Mouse (Mus musculus) stomach, embryonic 14.5 days (tissue): ENCODE measurements around the gene Myo1h. TPM values are rescaled to one million over a fixed set of nuclear protein-coding genes. Genes with fewer than 3 reads are reported as not detected.

Source experiments
- ATAC-seq: fragments of 200-750 bp; cut with Nextera tagmentation; 2 replicates; pipeline ENCODE4 v1.8.0; 2017; ENCODE audit warnings: low read depth, moderate TSS enrichment; ENCODE audit not compliant: insufficient number of reproducible peaks, insufficient read depth, low FRiP score
- H3K27ac ChIP-seq: fragments of 300-500 bp; sonication (generic); 2 replicates; pipeline ENCODE4 v1.5.1; 2014; ENCODE audit warnings: mild to moderate bottlenecking, low read length, moderate library complexity, mixed read lengths
- H3K27me3 ChIP-seq: fragments of 300-500 bp; sonication (generic); 2 replicates; pipeline ENCODE4 v1.6.1; 2014; ENCODE audit warnings: low read length, control low read depth, mixed read lengths; ENCODE audit not compliant: control insufficient read depth, insufficient read depth
- H3K36me3 ChIP-seq: fragments of 300-500 bp; sonication (generic); 2 replicates; pipeline ENCODE4 v1.6.1; 2014; ENCODE audit warnings: mild to moderate bottlenecking, control low read depth, low read length, moderate library complexity, mixed read lengths; ENCODE audit not compliant: control insufficient read depth, insufficient read depth
- H3K4me1 ChIP-seq: fragments of 300-500 bp; sonication (generic); 2 replicates; pipeline ENCODE4 v1.6.1; 2014; ENCODE audit warnings: low read length, control low read depth, mixed read lengths; ENCODE audit not compliant: control insufficient read depth, insufficient read depth
- H3K4me2 ChIP-seq: fragments of 300-500 bp; sonication (generic); replicated peaks from 2 replicates; pipeline ENCODE4 v1.6.1; 2014; ENCODE audit warnings: low read depth, low read length, control low read depth
- H3K4me3 ChIP-seq: fragments of 300-500 bp; sonication (generic); 2 replicates; pipeline ENCODE4 v1.5.1; 2014; ENCODE audit warnings: low read depth, low read length, control low read depth
- H3K9ac ChIP-seq: fragments of 300-500 bp; sonication (generic); replicated peaks from 2 replicates; pipeline ENCODE4 v1.6.1; 2014; ENCODE audit warnings: low read depth, mild to moderate bottlenecking, control low read depth, low read length, moderate library complexity, mixed read lengths
- H3K9me3 ChIP-seq: fragments of 300-500 bp; sonication (generic); 2 replicates; pipeline ENCODE4 v1.6.1; 2016; ENCODE audit warnings: low read depth, low read length, control low read depth; ENCODE audit not compliant: control insufficient read depth
- WGBS: fragments of 180-500 bp; shearing (Covaris S2); extraction: QIAGEN DNeasy Blood & Tissue Kit; methylation state at CpG from one replicate; pipeline ENCODE4 v1.1.7; 2014; 5-methylcytosine and 5-hydroxymethylcytosine counted together
- polyA plus RNA-seq: library from polyadenylated mRNA; unstranded; fragments of >200 nt; fragmentation: Nextera tagmentation; extraction: Ambion mirVana; gene quantifications from 2 replicates; pipeline ENCODE4 v1.2.1, GENCODE M21; 2014

Gene Myo1h
- 5.2 and 5.6 TPM in 2 replicates for polyA plus RNA-seq

GRCm38 (mm10) chr5:114288874-114289273, at the start of gene Myo1h:
Myo1h (plus strand) TSS chr5:114289166.
- Histone ChIP-seq H3K4me2 (no peak within 1 kb of the TSS), H3K36me3 (no peaks in the 10 kb centered on the region), H3K9ac (no peak within 1 kb of the TSS), H3K9me3 (no peaks in the 10 kb centered on the region), H3K27me3 (no peaks in the 10 kb centered on the region), H3K27ac (no peak within 1 kb of the TSS), H3K4me1 (no peaks in the 10 kb centered on the region), H3K4me3 (no peak within 1 kb of the TSS)
- 37% methylated on average over 13 of the region's 13 CpGs for WGBS
- no peak for ATAC-seq

DNA sequence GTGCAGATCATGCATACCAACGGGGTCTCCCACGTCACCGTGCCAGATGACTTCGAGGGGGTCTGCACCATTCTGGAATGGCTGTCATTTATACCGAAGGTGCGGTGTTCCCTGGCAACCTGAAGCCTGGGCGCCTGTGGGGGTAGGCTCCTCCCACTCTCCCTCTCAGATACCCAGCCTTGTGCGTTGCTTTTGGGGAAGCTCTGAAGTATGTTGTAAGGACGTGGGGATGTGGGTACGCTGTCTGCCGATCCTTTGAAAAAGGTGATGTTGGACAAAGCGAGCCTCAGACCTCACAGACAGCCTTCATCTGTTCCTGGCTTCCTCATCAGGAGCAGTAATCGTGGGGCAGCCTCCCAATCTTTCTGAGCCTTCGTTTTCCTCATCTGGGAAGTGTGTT, 49.2 kb upstream of the Myo1h start:
- H3K36me3 ChIP-seq, result no peaks in the 10 kb centered on the region
- H3K27ac ChIP-seq, result no peak overlapping the region
- no peaks in the 10 kb centered on the region for H3K4me1 ChIP-seq
- H3K27me3 ChIP-seq, result no peaks in the 10 kb centered on the region
- H3K4me2 ChIP-seq, result no peak overlapping the region
- H3K9me3 ChIP-seq, result no peaks in the 10 kb centered on the region
- no peak overlapping the region for H3K9ac ChIP-seq
- H3K4me3 ChIP-seq, result no peak overlapping the region
- WGBS, result 48% methylated on average over 14 of the region's 14 CpGs
- no peak for ATAC-seq

DNA sequence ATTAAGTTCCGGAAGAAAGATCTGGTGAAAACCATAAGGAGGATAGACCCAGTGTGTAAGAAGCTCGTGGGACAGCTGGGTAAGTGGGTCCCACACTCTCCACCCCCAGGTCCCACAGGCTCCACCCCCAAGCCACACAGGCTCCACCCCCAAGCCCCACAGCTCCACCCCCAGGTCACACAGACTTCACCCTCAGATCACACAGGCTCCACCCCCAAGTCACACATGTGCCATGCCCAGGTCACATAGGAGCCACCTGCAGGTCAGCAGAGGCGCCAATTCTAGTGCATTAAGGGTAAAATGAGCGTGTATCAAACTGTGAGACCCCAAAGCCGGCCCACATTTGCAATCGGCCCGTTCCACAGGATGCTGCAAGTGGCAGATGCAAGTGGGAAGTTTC, 42.5 kb upstream of the Myo1h start:
- H3K9me3 ChIP-seq, result no peaks in the 10 kb centered on the region
- H3K36me3 ChIP-seq, result no peaks in the 10 kb centered on the region
- H3K27me3 ChIP-seq, result no peaks in the 10 kb centered on the region
- no peak overlapping the region for H3K9ac ChIP-seq
- 79% methylated on average over 7 of the region's 7 CpGs for WGBS
- no peak overlapping the region for H3K4me2 ChIP-seq
- H3K4me3 ChIP-seq, result no peak overlapping the region
- ATAC-seq, result no peak
- no peak overlapping the region for H3K27ac ChIP-seq
- peaks cover 4% of the 10 kb centered on the region; the same call in 1 of the 2 replicates for H3K4me1 ChIP-seq

- no peak overlapping the region for H3K27ac ChIP-seq
- H3K4me2 ChIP-seq, result peak overlapping the region; percentile 27; the same call in 1 of the 2 replicates
- no peaks in the 10 kb centered on the region for H3K27me3 ChIP-seq
- H3K36me3 ChIP-seq, result no peaks in the 10 kb centered on the region
- ATAC-seq, result peak; percentile 51
- WGBS, result 16% methylated on average over 14 of the region's 14 CpGs
- H3K9me3 ChIP-seq, result no peaks in the 10 kb centered on the region
- no peak overlapping the region for H3K9ac ChIP-seq
- no peak overlapping the region for H3K4me3 ChIP-seq
- H3K4me1 ChIP-seq, result peaks cover 4% of the 10 kb centered on the region; the same call in 1 of the 2 replicates
Measured at GRCm38 (mm10) chr5:114248174-114248589, 40.8 kb upstream of the Myo1h start.

GRCm38 (mm10) chr5:114259495-114259894, 29.5 kb upstream of the Myo1h start:
- no peak overlapping the region for H3K4me2 ChIP-seq
- H3K9me3 ChIP-seq, result no peaks in the 10 kb centered on the region
- WGBS, result 73% methylated on average over 10 of the region's 10 CpGs
- H3K27me3 ChIP-seq, result no peaks in the 10 kb centered on the region
- H3K9ac ChIP-seq, result no peak overlapping the region
- no peak overlapping the region for H3K4me3 ChIP-seq
- H3K27ac ChIP-seq, result no peak overlapping the region
- ATAC-seq, result no peak
- no peaks in the 10 kb centered on the region for H3K36me3 ChIP-seq
- H3K4me1 ChIP-seq, result no peaks in the 10 kb centered on the region

DNA sequence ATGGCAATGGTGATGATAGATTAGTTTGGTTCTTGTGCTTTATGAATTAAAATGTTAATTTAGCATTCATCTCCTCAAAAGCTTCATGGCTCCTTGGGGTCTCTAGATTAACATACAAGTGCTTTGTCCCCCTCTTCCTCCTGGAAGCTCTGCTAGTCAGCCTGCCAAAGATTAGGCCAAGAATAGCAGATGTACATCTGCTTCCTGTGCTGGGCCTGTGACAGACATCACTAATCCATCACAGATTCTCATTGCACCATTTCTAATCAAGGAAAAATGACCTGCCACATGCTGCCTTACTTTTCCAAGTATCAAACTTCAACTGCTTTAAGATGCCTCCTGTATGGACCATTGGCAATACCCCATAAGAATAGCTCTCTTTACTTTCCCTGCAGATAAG, 27.5 kb upstream of the Myo1h start:
- ATAC-seq, result no peak
- no peaks in the 10 kb centered on the region for H3K27me3 ChIP-seq
- no peaks in the 10 kb centered on the region for H3K4me1 ChIP-seq

GRCm38 (mm10) chr5:114264030-114264459, 24.9 kb upstream of the Myo1h start:
- H3K4me2 ChIP-seq, result no peak overlapping the region
- no peak overlapping the region for H3K27ac ChIP-seq
- H3K9ac ChIP-seq, result no peak overlapping the region
- WGBS, result 73% methylated on average over 8 of the region's 8 CpGs
- no peaks in the 10 kb centered on the region for H3K36me3 ChIP-seq
- H3K4me3 ChIP-seq, result no peak overlapping the region
- no peaks in the 10 kb centered on the region for H3K9me3 ChIP-seq
- H3K4me1 ChIP-seq, result no peaks in the 10 kb centered on the region
- H3K27me3 ChIP-seq, result no peaks in the 10 kb centered on the region
- no peak for ATAC-seq

More for the DNA sequence above, 27.5 kb upstream of the Myo1h start:
- H3K4me2 ChIP-seq, result no peak overlapping the region
- H3K4me3 ChIP-seq, result no peak overlapping the region
- H3K9ac ChIP-seq, result no peak overlapping the region
- no peak overlapping the region for H3K27ac ChIP-seq
- H3K9me3 ChIP-seq, result no peaks in the 10 kb centered on the region
- no peaks in the 10 kb centered on the region for H3K36me3 ChIP-seq

- 84% methylated on average over 8 of the region's 8 CpGs for WGBS
- no peak overlapping the region for H3K27ac ChIP-seq
- no peaks in the 10 kb centered on the region for H3K27me3 ChIP-seq
- no peaks in the 10 kb centered on the region for H3K9me3 ChIP-seq
- H3K9ac ChIP-seq, result no peak overlapping the region
- no peaks in the 10 kb centered on the region for H3K36me3 ChIP-seq
- no peak overlapping the region for H3K4me2 ChIP-seq
- 0 out of 2 replicates have a peak, but pooled peaks cover 2% of the 10 kb centered on the region for H3K4me1 ChIP-seq
- no peak overlapping the region for H3K4me3 ChIP-seq
- no peak for ATAC-seq
Measured at GRCm38 (mm10) chr5:114264791-114265190, 24.2 kb upstream of the Myo1h start.

GRCm38 (mm10) chr5:114268646-114269045, 20.3 kb upstream of the Myo1h start:
- Histone ChIP-seq H3K4me3 (no peak overlapping the region), H3K4me2 (no peak overlapping the region), H3K4me1 (0 out of 2 replicates have a peak, but pooled peaks cover 9% of the 10 kb centered on the region), H3K36me3 (no peaks in the 10 kb centered on the region), H3K9ac (no peak overlapping the region), H3K27ac (no peak overlapping the region), H3K27me3 (peaks cover 16% of the 10 kb centered on the region), H3K9me3 (no peaks in the 10 kb centered on the region)
- whole genome bisulfite sequencing, result 22% methylated on average over 7 of the region's 7 CpGs
- peak; percentile 77 for ATAC-seq
